Mouse (Mus musculus): ENCODE measurements around the gene Acsl5.

DNA sequence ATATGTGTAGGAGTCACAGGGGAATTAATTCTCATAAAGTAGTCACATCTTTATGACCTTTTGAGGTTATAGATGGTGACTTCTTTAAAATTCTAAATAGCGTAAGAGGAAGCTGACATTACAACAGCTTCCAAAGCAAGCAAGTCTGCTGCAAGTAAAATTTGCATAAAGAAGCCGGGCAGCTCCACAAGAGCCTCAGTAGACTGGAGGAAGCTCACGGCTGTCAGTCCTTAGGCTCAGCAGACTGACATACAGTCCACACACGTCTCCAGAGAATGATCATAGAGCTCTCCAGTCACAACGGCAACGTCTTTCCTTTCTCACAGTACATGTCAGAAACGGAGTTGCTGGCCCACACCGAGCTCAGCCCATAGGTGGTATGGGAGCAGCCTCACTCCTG lies 60.1 kb downstream of the Acsl5 start:
- TF ChIP-seq GATA1 (IDR thresholded peaks at IDR 0.05; ENCODE audit: borderline replicate concordance, low read length) (no peak), FLI1 (IDR thresholded peaks at IDR 0.05; ENCODE audit: low read length) (no peak)

Data from megakaryocyte, embryonic 14.5 days (primary cell).